Mouse (Mus musculus) left cerebral cortex, adult 8-10 months (tissue): Measurements from ENCODE around the gene Mettl17. TPM values are rescaled to one million over a fixed set of nuclear protein-coding genes. Genes with fewer than 3 reads are reported as not detected.
"Not testable (repeated sequence)": the region's sequence is repeated elsewhere in the genome, so short reads cannot be mapped to it uniquely, and the experiment has no call there.

Experiments used
- DNase-seq, 2 experiments: peaks; one replicate each; pipeline ENCODE4 v3.0.0; 2022; ENCODE audit warnings: low spot score in 2 of 2
- microRNA-seq, 2 experiments: library from miRNA; unstranded; fragments of <30 nt; microRNA quantifications; one replicate each; pipeline ENCODE4 v1.2.0; 2022
- total RNA-seq, 4 experiments: library from RNA; stranded (reverse); gene quantifications; 2 replicates each; pipeline ENCODE4 v1.2.4; 2022

Gene Mettl17
- total RNA-seq, 4 experiments from 2014 or later: 26.5 to 30.4 (median 28.4) TPM

- DNase-seq: not testable (repeated sequence)
Observed at GRCm38 (mm10) chr14:51926930-51927329, 42.3 kb downstream of the Mettl17 start.

- DNase-seq: peak in 1 of 2 experiments; percentile 82
Observed at GRCm38 (mm10) chr14:51929309-51929943, 44.8 kb downstream of the Mettl17 start.

GRCm38 (mm10) chr14:51929968-51930367 lies 45.3 kb downstream of the Mettl17 start:
- no peak for DNase-seq

GRCm38 (mm10) chr14:51930824-51931223 lies 46.2 kb downstream of the Mettl17 start:
- DNase-seq: peak in 1 of 2 experiments; percentile 57

- no peak for DNase-seq
Observed at GRCm38 (mm10) chr14:51932092-51933020, 47.7 kb downstream of the Mettl17 start.

GRCm38 (mm10) chr14:51939005-51939404 lies 54.4 kb downstream of the Mettl17 start:
- no peak for DNase-seq

- DNase-seq: no peak
Observed at GRCm38 (mm10) chr14:51940944-51941560, 56.4 kb downstream of the Mettl17 start.

GRCm38 (mm10) chr14:51941577-51941976 lies 56.9 kb downstream of the Mettl17 start:
- no peak for DNase-seq

GRCm38 (mm10) chr14:51942236-51942635 lies 57.6 kb downstream of the Mettl17 start:
- no peak for DNase-seq

Small RNAs within 50 kb of the gene (microRNA-seq; reads per million reads assigned to microRNA genes)
- gene Gm27375: 0 reads per million in 2 experiments

Other genes starting within 250 kb of the Mettl17 start
- gene Gm4181, start 249.2 kb upstream of the Mettl17 start, total RNA-seq: not detected
- not detected for gene Gm17079, start 189.4 kb upstream of the Mettl17 start, total RNA-seq
- not detected for gene Gm5800, start 167.7 kb upstream of the Mettl17 start, total RNA-seq
- not detected for gene Ang4, start 111.3 kb upstream of the Mettl17 start, total RNA-seq
- not detected for gene AY358078, start 84.8 kb upstream of the Mettl17 start, total RNA-seq
- gene Ear6, start 31.1 kb upstream of the Mettl17 start, total RNA-seq: not detected
- 1 to 10 TPM; 3.2 to 5.3 (median 3.8) TPM for gene Slc39a2, start 8.0 kb downstream of the Mettl17 start, total RNA-seq
- 100 to 1,000 TPM; 798 to 932 (median 862) TPM for gene Ndrg2, start 29.3 kb downstream of the Mettl17 start, total RNA-seq
- gene Tppp2, start 33.6 kb downstream of the Mettl17 start, total RNA-seq: not detected
- not detected for gene Rnase13, start 37.9 kb downstream of the Mettl17 start, total RNA-seq
- gene Arhgef40, start 99.9 kb downstream of the Mettl17 start, total RNA-seq: 10 to 100 TPM; 28.0 to 39.5 (median 32.9) TPM
- gene Tmem253, start 130.8 kb downstream of the Mettl17 start, total RNA-seq: under 1 TPM in 2 of 4 experiments, not detected in 2; 0.51 to 0.59 TPM
- 10 to 100 TPM; 35.8 to 44.1 (median 42.2) TPM for gene Zfp219, start 135.9 kb downstream of the Mettl17 start, total RNA-seq
- not detected for gene Olfr221, start 157.6 kb downstream of the Mettl17 start, total RNA-seq
- gene Hnrnpc, start 219.2 kb downstream of the Mettl17 start, total RNA-seq: 100 to 1,000 TPM; 182 to 218 (median 204) TPM
- 1 to 10 TPM in 3 of 4 experiments, under 1 TPM in 1; 0.91 to 3.1 (median 2.6) TPM for gene Rpgrip1, start 225.9 kb downstream of the Mettl17 start, total RNA-seq